Mouse (Mus musculus): ENCODE measurements around the gene Naa50.

DNA sequence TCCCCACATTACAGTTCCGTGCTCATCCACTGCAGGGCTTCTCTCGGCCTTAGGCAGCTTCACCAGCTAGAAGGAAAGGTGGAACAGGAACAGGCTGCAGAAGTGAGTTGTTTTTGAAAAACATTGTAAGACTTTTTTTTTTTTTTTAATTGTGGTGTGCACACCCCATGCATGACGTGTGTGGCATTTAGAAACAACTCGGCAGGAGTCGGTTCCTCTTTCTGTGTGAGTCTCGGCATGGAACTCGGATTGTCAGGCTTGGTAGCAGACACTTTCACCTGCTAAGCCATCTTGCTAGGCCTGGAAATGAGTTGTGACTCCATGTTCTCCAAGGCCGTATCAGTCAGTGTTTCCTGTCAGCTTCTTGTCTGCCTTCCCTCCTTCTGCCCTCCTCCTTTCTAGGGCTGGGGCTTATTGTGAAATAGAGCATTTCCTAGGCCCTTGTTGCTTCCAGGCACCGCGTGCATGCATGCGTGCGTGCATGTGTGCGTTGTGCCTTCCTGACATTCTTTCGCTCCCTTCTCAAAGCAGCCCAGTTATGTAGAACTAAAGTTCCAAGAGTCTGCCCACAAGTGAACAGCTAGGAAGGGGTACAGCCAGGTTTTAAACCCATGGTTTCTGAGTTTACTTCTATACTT is 59.6 kb downstream of the Naa50 start:
- TF ChIP-seq HCFC1 (IDR thresholded peaks at IDR 0.05; ENCODE audit: borderline replicate concordance, insufficient read depth, low read length) (no peak), ZC3H11A (IDR thresholded peaks at IDR 0.05; ENCODE audit: borderline replicate concordance, low read depth, low read length) (no peak), MAFK (IDR thresholded peaks at IDR 0.05; ENCODE audit: insufficient read depth, low read depth, low read length) (no peak), CHD2 (IDR thresholded peaks at IDR 0.05; ENCODE audit: low read depth, low read length) (no peak)

All from ES-E14 (cell line).